Mouse (Mus musculus) lung, embryonic 16.5 days (tissue): ENCODE data around the gene Sars2. TPM values are rescaled to one million over a fixed set of nuclear protein-coding genes. Genes with fewer than 3 reads are reported as not detected.
A peak's percentile ranks its signal among the peaks of the same experiment; 100 is the strongest.

Source experiments
- ATAC-seq: fragments of 200-750 bp; cut with Nextera tagmentation; 2 replicates; pipeline ENCODE4 v1.8.0; 2017; ENCODE audit warnings: low read depth, mild to moderate bottlenecking, moderate library complexity
- H3K27ac ChIP-seq: fragments of 300-500 bp; sonication (generic); 2 replicates; pipeline ENCODE4 v1.5.1; 2014; ENCODE audit warnings: mild to moderate bottlenecking, control low read depth, low read length
- H3K27me3 ChIP-seq: fragments of 300-500 bp; sonication (generic); 2 replicates; pipeline ENCODE4 v1.6.1; 2014; ENCODE audit warnings: low read depth, low read length, mixed read lengths; ENCODE audit not compliant: control insufficient read depth, insufficient read depth
- H3K36me3 ChIP-seq: fragments of 300-500 bp; sonication (generic); 2 replicates; pipeline ENCODE4 v1.6.1; 2014; ENCODE audit warnings: low read length; ENCODE audit not compliant: control insufficient read depth, insufficient read depth
- H3K4me1 ChIP-seq: fragments of 300-500 bp; sonication (generic); replicated peaks from 2 replicates; pipeline ENCODE4 v1.6.1; 2014; ENCODE audit warnings: low read length, mixed read lengths; ENCODE audit not compliant: control insufficient read depth, insufficient read depth
- H3K4me2 ChIP-seq: fragments of 300-500 bp; sonication (generic); 2 replicates; pipeline ENCODE4 v1.6.1; 2014; ENCODE audit warnings: low read depth, low read length, control low read depth
- H3K4me3 ChIP-seq: fragments of 300-500 bp; sonication (generic); 2 replicates; pipeline ENCODE4 v1.5.1; 2014; ENCODE audit warnings: mild to moderate bottlenecking, low read length, control low read depth
- H3K9ac ChIP-seq: fragments of 300-500 bp; sonication (generic); 2 replicates; pipeline ENCODE4 v1.6.1; 2014; ENCODE audit warnings: low read length, control low read depth
- H3K9me3 ChIP-seq: fragments of 300-500 bp; sonication (generic); 2 replicates; pipeline ENCODE4 v1.6.1; 2016; ENCODE audit warnings: low read length; ENCODE audit not compliant: control insufficient read depth
- WGBS: fragments of 180-500 bp; shearing (Covaris S2); extraction: QIAGEN DNeasy Blood & Tissue Kit; methylation state at CpG from one replicate; pipeline ENCODE4 v1.1.7; 2014; 5-methylcytosine and 5-hydroxymethylcytosine counted together
- polyA plus RNA-seq: library from polyadenylated mRNA; unstranded; fragments of >200 nt; fragmentation: Nextera tagmentation; extraction: Ambion mirVana; gene quantifications from 2 replicates; pipeline ENCODE4 v1.2.1, GENCODE M21; 2015

Gene Sars2
- polyA plus RNA-seq, 1 experiment from 2014 or later, result 25.8 TPM

DNA sequence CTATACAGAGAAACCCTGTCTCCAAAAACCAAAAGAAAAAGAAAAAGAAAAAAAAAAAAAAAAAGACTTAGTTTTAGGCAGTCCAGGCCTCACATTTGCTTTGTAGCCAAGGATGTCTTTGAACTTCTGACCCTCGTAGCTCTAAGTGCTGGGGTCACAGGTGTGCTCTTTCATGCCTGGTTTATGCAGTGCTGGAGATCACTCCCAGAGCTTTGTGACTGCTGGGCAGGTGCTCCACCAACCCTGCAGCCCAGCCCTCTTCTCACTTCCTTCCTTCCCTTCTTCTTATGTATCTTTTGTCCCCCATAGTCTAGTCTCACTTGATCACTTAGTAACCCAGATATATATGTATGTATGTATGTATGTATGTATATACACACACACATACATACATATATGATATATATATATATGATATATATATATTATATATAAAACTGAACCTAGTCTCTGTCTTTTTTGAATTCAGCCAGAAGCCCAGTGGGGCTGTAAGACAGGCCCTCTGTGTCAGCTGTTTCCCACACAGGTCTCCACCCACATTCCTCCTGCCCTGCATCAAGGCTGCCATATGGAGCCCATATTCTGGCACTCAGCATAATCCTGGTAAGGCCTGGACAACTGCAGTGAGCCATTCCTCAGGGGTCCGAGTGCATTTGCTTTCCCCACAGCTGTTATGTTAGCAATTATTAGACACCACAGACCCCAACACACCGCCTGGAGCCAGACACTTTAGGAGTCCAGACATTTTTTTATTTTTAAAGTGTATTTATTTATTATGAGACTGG lies 20.8 kb upstream of the Sars2 start:
- H3K27ac ChIP-seq, result peak overlapping the region; percentile 49; the same call in 1 of the 2 replicates
- H3K4me2 ChIP-seq, result no peak overlapping the region
- peaks cover 6% of the 10 kb centered on the region for H3K36me3 ChIP-seq
- WGBS, result 48% methylated on average over 3 of the region's 3 CpGs
- peak; percentile 80 for ATAC-seq
- no peaks in the 10 kb centered on the region for H3K27me3 ChIP-seq
- no peak overlapping the region for H3K9ac ChIP-seq
- H3K9me3 ChIP-seq, result no peaks in the 10 kb centered on the region
- H3K4me3 ChIP-seq, result no peak overlapping the region
- peaks cover 5% of the 10 kb centered on the region; the same call in 1 of the 2 replicates for H3K4me1 ChIP-seq

DNA sequence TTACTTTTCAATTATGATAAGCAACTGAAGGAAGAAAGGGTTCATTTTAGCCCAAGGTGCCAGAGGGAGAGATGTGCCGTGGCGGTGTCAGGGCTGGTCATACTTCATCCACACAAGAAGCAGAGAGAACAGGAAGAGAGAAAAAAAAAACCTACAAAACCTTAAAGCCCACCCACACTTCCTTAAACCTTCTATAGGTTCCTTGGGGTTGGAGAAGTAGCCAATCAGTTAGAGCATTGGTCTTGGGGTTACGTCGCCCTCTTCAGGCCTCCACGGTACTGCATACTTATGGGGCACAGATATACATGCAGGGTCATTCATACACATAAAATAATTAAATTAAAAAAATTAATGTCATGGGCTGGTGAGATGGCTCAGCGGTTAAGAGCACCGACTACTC lies 19.7 kb upstream of the Sars2 start:
- no peak for ATAC-seq
- Histone ChIP-seq H3K9me3 (no peaks in the 10 kb centered on the region), H3K9ac (no peak overlapping the region), H3K27me3 (no peaks in the 10 kb centered on the region), H3K4me1 (peaks cover 4% of the 10 kb centered on the region; the same call in 1 of the 2 replicates), H3K27ac (no peak overlapping the region), H3K4me3 (no peak overlapping the region), H3K36me3 (peaks cover 7% of the 10 kb centered on the region), H3K4me2 (no peak overlapping the region)
- WGBS, result 91% methylated on average over 7 of the region's 7 CpGs

DNA sequence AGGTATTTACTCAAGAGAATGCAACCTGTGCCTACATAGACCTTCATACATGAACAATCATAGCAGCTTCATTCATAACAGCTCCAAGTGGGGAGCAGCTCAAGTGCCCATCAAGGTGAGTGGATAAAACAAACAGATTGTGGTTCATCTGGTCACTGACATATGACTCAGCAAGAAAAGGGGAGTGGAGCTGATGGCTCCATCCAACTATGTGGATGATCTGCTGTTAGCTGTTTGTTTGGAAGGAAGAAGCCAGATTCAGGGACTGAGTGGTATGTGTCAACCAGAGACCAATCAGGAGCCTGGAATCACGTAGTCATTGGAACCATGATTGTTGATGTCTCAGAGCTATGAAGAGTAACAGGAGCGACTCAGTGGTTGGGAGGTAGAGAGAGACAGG lies 17.2 kb upstream of the Sars2 start:
- H3K4me2 ChIP-seq, result no peak overlapping the region
- ATAC-seq, result no peak
- H3K4me3 ChIP-seq, result no peak overlapping the region
- WGBS, result 87% methylated on average over 2 of the region's 2 CpGs
- H3K27ac ChIP-seq, result no peak overlapping the region
- no peaks in the 10 kb centered on the region for H3K9me3 ChIP-seq
- no peaks in the 10 kb centered on the region for H3K4me1 ChIP-seq
- H3K36me3 ChIP-seq, result peaks cover 7% of the 10 kb centered on the region
- H3K9ac ChIP-seq, result no peak overlapping the region
- no peaks in the 10 kb centered on the region for H3K27me3 ChIP-seq

DNA sequence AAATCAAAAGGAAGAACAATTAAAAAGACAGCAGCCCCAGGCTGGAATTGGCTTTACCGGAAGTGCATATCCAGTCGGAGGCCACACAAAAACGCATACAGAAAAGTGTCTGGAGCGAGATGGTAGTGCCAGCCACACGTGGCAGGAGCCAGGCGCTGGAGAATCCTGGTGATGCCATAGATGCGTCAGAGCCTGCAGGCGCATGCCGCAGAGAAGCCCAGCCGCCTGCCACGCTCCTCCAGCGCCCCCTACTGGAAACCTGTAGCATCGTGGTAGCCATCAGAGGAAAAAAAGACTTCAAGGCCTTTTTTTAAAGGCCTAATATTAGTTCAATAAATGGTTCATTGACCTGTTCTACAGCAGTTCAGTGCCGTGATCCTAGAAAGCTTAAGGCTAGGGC lies 15.2 kb upstream of the Sars2 start:
- no peak overlapping the region for H3K4me3 ChIP-seq
- H3K9me3 ChIP-seq, result peaks cover 8% of the 10 kb centered on the region
- H3K36me3 ChIP-seq, result peaks cover 17% of the 10 kb centered on the region
- no peaks in the 10 kb centered on the region for H3K4me1 ChIP-seq
- peak; percentile 69; the same call in 1 of the 2 replicates for ATAC-seq
- no peak overlapping the region; the same call in 1 of the 2 replicates for H3K9ac ChIP-seq
- no peak overlapping the region for H3K4me2 ChIP-seq
- no peak overlapping the region for H3K27ac ChIP-seq
- H3K27me3 ChIP-seq, result no peaks in the 10 kb centered on the region
- WGBS, result 6% methylated on average over 14 of the region's 14 CpGs

DNA sequence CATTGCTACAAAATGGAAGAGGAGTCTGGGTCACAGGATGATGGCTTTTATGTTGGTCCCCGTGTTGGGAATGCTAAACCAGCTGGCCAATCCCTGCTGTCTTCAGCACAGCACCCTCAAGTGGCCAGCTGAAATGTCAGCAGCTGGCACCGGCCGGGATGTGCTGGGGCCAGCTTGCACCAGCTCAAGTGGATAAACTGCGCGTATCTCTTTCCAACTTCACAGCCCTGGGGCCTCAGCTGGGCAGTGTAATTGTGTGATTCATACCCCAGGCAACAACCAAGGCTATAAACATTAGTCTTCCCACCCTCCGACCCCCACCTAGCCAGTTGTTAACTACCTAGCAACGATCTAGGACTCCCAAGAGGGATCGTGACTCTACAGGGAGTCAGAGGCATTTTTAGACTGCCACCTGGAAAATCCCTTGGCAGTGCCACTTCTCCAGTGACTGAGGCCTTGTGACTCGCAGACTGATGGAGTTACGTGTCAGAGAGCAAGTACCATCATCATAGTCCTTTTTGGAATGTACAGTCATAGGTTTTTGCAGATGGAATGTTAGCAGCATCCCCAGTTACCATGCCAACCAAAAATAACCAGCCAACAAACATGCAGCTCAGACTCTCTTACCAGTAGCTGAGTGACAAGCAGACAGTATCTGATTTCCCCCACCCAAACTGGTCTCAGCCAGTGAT lies 14.0 kb upstream of the Sars2 start:
- no peaks in the 10 kb centered on the region for H3K27me3 ChIP-seq
- no peak overlapping the region for H3K27ac ChIP-seq
- ATAC-seq, result no peak
- 61% methylated on average over 10 of the region's 10 CpGs for WGBS
- H3K4me3 ChIP-seq, result no peak overlapping the region
- peaks cover 8% of the 10 kb centered on the region for H3K9me3 ChIP-seq
- no peak overlapping the region for H3K9ac ChIP-seq
- H3K4me2 ChIP-seq, result no peak overlapping the region
- peaks cover 17% of the 10 kb centered on the region for H3K36me3 ChIP-seq
- peaks cover 5% of the 10 kb centered on the region for H3K4me1 ChIP-seq

DNA sequence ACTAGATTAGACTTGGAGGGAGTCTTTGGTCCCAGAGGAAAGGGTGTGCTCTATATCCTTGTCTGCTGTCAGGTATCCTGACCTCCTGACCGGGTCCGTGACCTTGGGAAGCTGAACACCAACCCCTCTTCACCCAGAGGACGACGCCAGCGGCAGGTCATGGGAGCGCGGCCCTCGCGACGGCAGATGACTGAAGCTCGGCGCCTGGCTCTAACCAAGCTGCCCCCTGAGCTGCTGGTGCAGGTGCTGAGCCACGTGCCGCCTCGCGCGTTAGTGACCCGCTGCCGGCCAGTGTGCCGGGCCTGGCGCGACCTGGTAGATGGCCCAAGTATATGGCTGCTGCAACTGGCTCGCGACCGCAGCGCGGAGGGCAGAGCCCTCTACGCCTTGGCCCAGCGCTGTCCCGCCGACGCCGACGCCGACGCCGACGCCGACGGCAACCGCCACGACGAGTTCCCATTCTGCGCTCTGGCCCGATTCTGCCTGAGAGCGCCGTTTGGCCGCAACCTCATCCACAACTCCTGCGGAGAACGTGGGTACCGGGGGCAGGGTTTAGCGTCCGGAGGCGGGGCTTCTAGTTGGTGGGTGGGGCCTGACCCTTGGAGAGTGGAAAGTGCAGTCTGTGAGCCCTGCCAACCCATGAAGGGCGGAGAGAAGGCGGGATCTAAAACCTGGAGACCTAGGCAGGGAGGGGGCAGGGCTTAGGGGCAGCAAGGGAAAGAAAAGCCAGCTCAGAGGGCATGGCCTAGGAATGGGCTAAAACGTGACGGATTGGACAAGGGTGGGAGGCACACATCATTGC lies 9.2 kb upstream of the Sars2 start:
- 4% methylated on average over 58 of the region's 58 CpGs for WGBS
- peaks cover 18% of the 10 kb centered on the region for H3K36me3 ChIP-seq
- no peak overlapping the region; the same call in 1 of the 2 replicates for H3K27ac ChIP-seq

DNA sequence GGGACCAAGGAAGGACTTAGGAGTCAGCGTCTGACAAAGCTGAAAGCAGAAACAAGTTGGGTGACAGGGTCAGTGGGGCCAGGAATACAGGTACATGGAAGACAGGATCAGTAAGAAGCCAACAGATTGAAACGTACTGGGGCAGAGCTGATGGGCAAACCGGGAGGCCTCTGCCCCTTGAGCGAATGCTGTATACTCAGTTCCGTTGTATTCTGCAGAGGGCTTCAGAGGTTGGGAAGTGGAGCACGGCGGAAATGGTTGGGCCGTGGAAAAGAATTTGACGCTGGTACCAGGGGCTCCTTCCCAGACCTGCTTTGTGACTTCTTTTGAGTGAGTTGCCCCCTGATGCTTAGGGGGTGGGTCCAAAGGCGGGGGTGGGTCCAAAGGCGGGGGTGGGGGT lies 8.6 kb upstream of the Sars2 start:
- no peaks in the 10 kb centered on the region for H3K27me3 ChIP-seq
- peak overlapping the region; percentile 52 for H3K4me3 ChIP-seq
- ATAC-seq, result no peak
- H3K4me1 ChIP-seq, result peaks cover 9% of the 10 kb centered on the region
- peak overlapping the region; percentile 13; the same call in 1 of the 2 replicates for H3K27ac ChIP-seq
- peak overlapping the region; percentile 83 for H3K4me2 ChIP-seq
- 17% methylated on average over 11 of the region's 11 CpGs for WGBS
- peak overlapping the region; percentile 54 for H3K9ac ChIP-seq
- peaks cover 8% of the 10 kb centered on the region for H3K9me3 ChIP-seq
- H3K36me3 ChIP-seq, result peaks cover 23% of the 10 kb centered on the region

More for the DNA sequence above, 9.2 kb upstream of the Sars2 start:
- Histone ChIP-seq H3K4me1 (peaks cover 9% of the 10 kb centered on the region), H3K9me3 (peaks cover 8% of the 10 kb centered on the region), H3K9ac (peak overlapping the region; percentile 54), H3K4me3 (peak overlapping the region; percentile 52), H3K27me3 (no peaks in the 10 kb centered on the region), H3K4me2 (peak overlapping the region; percentile 83)
- ATAC-seq, result peak; percentile 93

DNA sequence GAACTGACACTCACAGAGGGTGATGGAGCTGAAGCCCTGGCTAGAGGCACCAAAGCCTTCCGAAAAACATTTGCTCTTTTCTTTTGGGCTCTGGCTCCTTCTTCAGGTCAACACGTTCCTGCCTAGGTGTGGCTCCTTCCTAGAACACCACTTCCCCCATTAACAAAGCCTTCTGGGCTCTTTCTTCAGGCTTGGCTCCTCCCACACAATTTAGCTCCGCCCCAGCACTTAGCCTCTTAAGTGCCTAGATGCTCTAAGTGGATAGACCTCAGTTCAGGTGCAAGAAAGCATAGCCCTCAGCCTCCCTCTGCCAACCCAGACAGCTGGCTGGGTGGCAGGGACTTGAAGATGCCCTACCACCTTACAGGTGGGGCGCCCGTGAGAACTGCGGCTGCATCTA lies 6.1 kb upstream of the Sars2 start:
- Histone ChIP-seq H3K4me2 (no peak overlapping the region), H3K27me3 (no peaks in the 10 kb centered on the region), H3K9ac (no peak overlapping the region), H3K9me3 (peaks cover 8% of the 10 kb centered on the region), H3K27ac (no peak overlapping the region), H3K4me3 (no peak overlapping the region), H3K4me1 (peaks cover 9% of the 10 kb centered on the region), H3K36me3 (peaks cover 24% of the 10 kb centered on the region)
- WGBS, result 71% methylated on average over 6 of the region's 6 CpGs
- ATAC-seq, result no peak

DNA sequence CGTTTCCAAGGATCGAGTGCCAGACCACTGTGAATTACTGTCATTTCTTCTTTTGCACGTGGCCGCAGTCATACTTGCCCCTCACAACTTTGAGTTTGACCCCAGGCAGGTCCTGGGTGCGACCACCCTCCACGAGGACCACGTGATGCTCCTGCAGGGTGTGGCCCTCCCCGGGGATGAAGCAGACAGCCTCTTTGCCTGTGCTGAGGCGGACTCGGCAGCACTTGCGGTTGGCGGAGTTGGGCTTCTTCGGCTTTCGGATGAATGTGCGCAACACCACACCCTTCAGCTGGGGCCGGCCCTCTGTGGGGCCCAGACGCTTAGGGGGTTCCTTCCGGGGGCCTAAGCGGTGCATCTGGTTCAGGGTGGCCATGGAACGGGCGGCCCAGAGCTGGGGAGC lies 2.0 kb upstream of the Sars2 start:
- H3K27me3 ChIP-seq, result no peaks in the 10 kb centered on the region
- 93% methylated on average over 21 of the region's 21 CpGs for WGBS
- no peaks in the 10 kb centered on the region for H3K9me3 ChIP-seq
- no peak overlapping the region for H3K4me2 ChIP-seq
- no peak for ATAC-seq
- H3K4me1 ChIP-seq, result peaks cover 12% of the 10 kb centered on the region
- H3K27ac ChIP-seq, result no peak overlapping the region
- H3K36me3 ChIP-seq, result peaks cover 15% of the 10 kb centered on the region
- no peak overlapping the region for H3K4me3 ChIP-seq
- H3K9ac ChIP-seq, result no peak overlapping the region
